Comparison of ENCODE assay signal across 9 mouse cellular contexts in the genomic region with DNA sequence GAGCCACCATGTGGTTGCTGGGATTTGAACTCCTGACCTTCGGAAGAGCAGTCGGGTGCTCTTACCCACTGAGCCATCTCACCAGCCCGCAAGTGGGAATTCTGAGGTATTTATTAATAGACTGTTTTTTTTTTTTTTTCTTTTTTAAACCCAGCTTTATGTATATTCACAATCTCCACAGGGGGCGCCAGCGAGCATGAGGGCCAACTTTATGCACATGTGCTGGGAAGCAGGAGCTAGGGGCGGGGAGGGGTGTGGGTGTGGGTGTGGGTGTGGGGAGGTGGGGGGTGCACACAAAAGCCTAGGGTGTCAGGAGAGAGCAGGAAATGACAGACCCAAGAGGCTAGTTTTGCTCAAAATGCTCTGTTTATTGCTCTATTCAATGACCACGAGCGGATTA. TPM values are rescaled to one million over a fixed set of nuclear protein-coding genes. Genes with fewer than 3 reads are reported as not detected.
DNase-seq lines count a peak whose midpoint lies in the region; ATAC-seq and TF ChIP-seq lines count a peak whose summit lies in the region.
"Had no signal": no experiment of that assay in that cellular context is flagged by ENCODE, and none has a peak within 500 bp of the region (broad histone marks: within the 10 kb centered on the region; RNA-seq: fewer than 3 reads in every experiment).

No protein-coding gene starts in this region.

- TF ChIP-seq CTCF in midbrain, postnatal 0 days (IDR thresholded peaks at IDR 0.05) = peak; percentile 54

- no peak overlapping the region for H3K9ac ChIP-seq in forebrain, embryonic 11.5 days (ENCODE audit: low read length)
- H3K9ac ChIP-seq in forebrain, embryonic 13.5 days = no peak overlapping the region
- H3K9ac ChIP-seq in midbrain, embryonic 15.5 days = no peak overlapping the region
- no peak overlapping the region for H3K9ac ChIP-seq in midbrain, postnatal 0 days (replicated peaks; ENCODE audit: low read length, poor library complexity, severe bottlenecking)

- H3K4me2 ChIP-seq in forebrain, embryonic 11.5 days (ENCODE audit: low read depth, low read length, severe bottlenecking) = no peak overlapping the region
- no peak overlapping the region for H3K4me2 ChIP-seq in forebrain, embryonic 13.5 days
- H3K4me2 ChIP-seq in midbrain, embryonic 15.5 days = no peak overlapping the region
- no peak overlapping the region for H3K4me2 ChIP-seq in midbrain, postnatal 0 days (ENCODE audit: low read depth, low read length, poor library complexity, severe bottlenecking)

- DNase-seq in forebrain, embryonic 11.5 days (ENCODE audit: low spot score) = peak; percentile 73
- DNase-seq in midbrain, embryonic 10.5 days (ENCODE audit: low spot score) = peak; percentile 34
- DNase-seq in midbrain, postnatal 0 days (ENCODE audit: low spot score) = peak; percentile 24
- DNase-seq in frontal cortex, adult 2 months (ENCODE audit: extremely low spot score in 1 of 2, low spot score in 1 of 2) = no peak
- DNase-seq in layer of hippocampus, adult 9-10 months (ENCODE audit: low spot score) = no peak

- ATAC-seq in forebrain, embryonic 11.5 days (replicated peaks; ENCODE audit: low FRiP score) = no peak
- ATAC-seq in forebrain, embryonic 13.5 days = no peak
- no peak for ATAC-seq in midbrain, embryonic 15.5 days (replicated peaks)
- ATAC-seq in common myeloid progenitor, adult 5-6 weeks (replicated peaks; ENCODE audit: low read depth, poor library complexity, severe bottlenecking) = peak; percentile 48; the same call in 1 of the 2 replicates
- no peak for ATAC-seq in midbrain, postnatal 0 days (ENCODE audit: low FRiP score)

- H3K4me3 ChIP-seq in forebrain, embryonic 11.5 days (ENCODE audit: low read depth, low read length) = no peak overlapping the region
- H3K4me3 ChIP-seq in forebrain, embryonic 13.5 days = no peak overlapping the region
- no peak overlapping the region for H3K4me3 ChIP-seq in midbrain, embryonic 10.5 days
- no peak overlapping the region for H3K4me3 ChIP-seq in midbrain, embryonic 15.5 days
- no peak overlapping the region for H3K4me3 ChIP-seq in midbrain, postnatal 0 days (ENCODE audit: low read depth, low read length)

- no peaks in the 10 kb centered on the region for H3K27me3 ChIP-seq in forebrain, embryonic 11.5 days (ENCODE audit: control insufficient read depth, insufficient read depth, low read length)
- no peaks in the 10 kb centered on the region for H3K27me3 ChIP-seq in forebrain, embryonic 13.5 days
- no peaks in the 10 kb centered on the region for H3K27me3 ChIP-seq in midbrain, embryonic 10.5 days (ENCODE audit: low read depth, poor library complexity, severe bottlenecking)
- H3K27me3 ChIP-seq in midbrain, embryonic 15.5 days (replicated peaks) = no peaks in the 10 kb centered on the region
- no peaks in the 10 kb centered on the region for H3K27me3 ChIP-seq in midbrain, postnatal 0 days (ENCODE audit: insufficient read depth, low read length)

- H3K36me3 ChIP-seq in forebrain, embryonic 11.5 days (ENCODE audit: control insufficient read depth, insufficient read depth, low read length) = no peaks in the 10 kb centered on the region
- H3K36me3 ChIP-seq in forebrain, embryonic 13.5 days (ENCODE audit: poor library complexity, severe bottlenecking) = 0 out of 2 replicates have a peak, but pooled peaks cover 6% of the 10 kb centered on the region
- H3K36me3 ChIP-seq in midbrain, embryonic 10.5 days = no peaks in the 10 kb centered on the region
- peaks cover 20% of the 10 kb centered on the region; the same call in 1 of the 2 replicates for H3K36me3 ChIP-seq in midbrain, embryonic 15.5 days (replicated peaks)
- H3K36me3 ChIP-seq in midbrain, postnatal 0 days (ENCODE audit: insufficient read depth, low read length) = peaks cover 41% of the 10 kb centered on the region

- no peak overlapping the region for H3K27ac ChIP-seq in forebrain, embryonic 11.5 days (ENCODE audit: low read depth, low read length)
- no peak overlapping the region for H3K27ac ChIP-seq in forebrain, embryonic 13.5 days
- H3K27ac ChIP-seq in midbrain, embryonic 10.5 days (replicated peaks) = no peak overlapping the region
- H3K27ac ChIP-seq in midbrain, embryonic 15.5 days = no peak overlapping the region
- no peak overlapping the region for H3K27ac ChIP-seq in midbrain, postnatal 0 days (ENCODE audit: low read depth, low read length)

- no peaks in the 10 kb centered on the region for H3K9me3 ChIP-seq in forebrain, embryonic 11.5 days (ENCODE audit: control insufficient read depth, low read length)
- H3K9me3 ChIP-seq in forebrain, embryonic 13.5 days (replicated peaks) = no peaks in the 10 kb centered on the region
- no peaks in the 10 kb centered on the region for H3K9me3 ChIP-seq in midbrain, embryonic 10.5 days (replicated peaks)
- H3K9me3 ChIP-seq in midbrain, embryonic 15.5 days = no peaks in the 10 kb centered on the region
- no peaks in the 10 kb centered on the region for H3K9me3 ChIP-seq in midbrain, postnatal 0 days (ENCODE audit: low read length)

- H3K4me1 ChIP-seq in forebrain, embryonic 11.5 days (replicated peaks; ENCODE audit: control insufficient read depth, insufficient read depth, low read length) = no peaks in the 10 kb centered on the region; the same call in 1 of the 2 replicates
- no peaks in the 10 kb centered on the region for H3K4me1 ChIP-seq in forebrain, embryonic 13.5 days
- peaks cover 7% of the 10 kb centered on the region for H3K4me1 ChIP-seq in midbrain, embryonic 10.5 days
- no peaks in the 10 kb centered on the region for H3K4me1 ChIP-seq in midbrain, embryonic 15.5 days
- no peaks in the 10 kb centered on the region for H3K4me1 ChIP-seq in midbrain, postnatal 0 days (ENCODE audit: insufficient read depth, low read length)

- 68% methylated on average over 8 of the region's 8 CpGs for WGBS in forebrain, embryonic 11.5 days
- WGBS in forebrain, embryonic 13.5 days = 75% methylated on average over 8 of the region's 8 CpGs
- WGBS in midbrain, embryonic 10.5 days = 69% methylated on average over 8 of the region's 8 CpGs
- WGBS in midbrain, embryonic 15.5 days = 76% methylated on average over 8 of the region's 8 CpGs
- WGBS in midbrain, postnatal 0 days = 73% methylated on average over 8 of the region's 8 CpGs

RNA-seq across cellular contexts. Expression of a gene that starts 27.1 kb away (rescaled TPM):
- 6.9 and 9.4 TPM in 2 replicates for polyA plus RNA-seq in forebrain, embryonic 11.5 days (2014; fragmentation: Nextera tagmentation; extraction: Ambion mirVana)
- 19.0 and 20.0 TPM in 2 replicates for polyA plus RNA-seq in forebrain, embryonic 13.5 days (2015; fragmentation: Nextera tagmentation; extraction: Ambion mirVana)
- 12.5 and 12.8 TPM in 2 replicates for polyA plus RNA-seq in midbrain, embryonic 10.5 days (2016; fragmentation: Nextera tagmentation; extraction: Ambion mirVana)
- 28.3 and 29.3 TPM in 2 replicates for polyA plus RNA-seq in midbrain, embryonic 15.5 days (2015; fragmentation: Nextera tagmentation; extraction: Ambion mirVana)
- total RNA-seq in common myeloid progenitor, adult 5-6 weeks (2017) = 0.63 and 2.5 TPM in 2 replicates
- total RNA-seq in midbrain, postnatal 0 days (2014; rRNA removed) = 15.1 and 16.0 TPM in 2 replicates
- 29.0 and 30.1 TPM in 2 replicates for polyA plus RNA-seq in midbrain, postnatal 0 days (2015; fragmentation: Nextera tagmentation; extraction: Ambion mirVana)
- 22.4 and 24.0 TPM in 2 replicates for polyA plus RNA-seq in frontal cortex, adult 2 months (2012; rRNA removed)

RNA-seq across cellular contexts. Expression of a gene that starts 56.0 kb away (rescaled TPM):
- polyA plus RNA-seq in forebrain, embryonic 11.5 days (2014; fragmentation: Nextera tagmentation; extraction: Ambion mirVana) = 14.9 and 15.3 TPM in 2 replicates
- polyA plus RNA-seq in forebrain, embryonic 13.5 days (2015; fragmentation: Nextera tagmentation; extraction: Ambion mirVana) = 38.8 and 46.9 TPM in 2 replicates
- 6.6 and 17.6 TPM in 2 replicates for polyA plus RNA-seq in midbrain, embryonic 10.5 days (2016; fragmentation: Nextera tagmentation; extraction: Ambion mirVana)
- 178 and 184 TPM in 2 replicates for polyA plus RNA-seq in midbrain, embryonic 15.5 days (2015; fragmentation: Nextera tagmentation; extraction: Ambion mirVana)
- total RNA-seq in common myeloid progenitor, adult 5-6 weeks (2017) = not detected in 2 replicates
- total RNA-seq in midbrain, postnatal 0 days (2014; rRNA removed) = 114 and 124 TPM in 2 replicates
- 187 and 195 TPM in 2 replicates for polyA plus RNA-seq in midbrain, postnatal 0 days (2015; fragmentation: Nextera tagmentation; extraction: Ambion mirVana)
- 124 and 139 TPM in 2 replicates for polyA plus RNA-seq in frontal cortex, adult 2 months (2012; rRNA removed)
- total RNA-seq: heart, postnatal 10 days had no signal

Comparison
In these comparisons a context has a peak if more than half of its experiments do, and no peak if none do; other contexts are left out.
1. DNase-seq: peak in forebrain, embryonic 11.5 days (single experiment), midbrain, embryonic 10.5 days (single experiment) and midbrain, postnatal 0 days (single experiment); none in frontal cortex, adult 2 months (0 of 2) and layer of hippocampus, adult 9-10 months (single experiment).